Mouse (Mus musculus): Measurements from ENCODE around the gene Gm49405. TPM values are rescaled to one million over a fixed set of nuclear protein-coding genes. Genes with fewer than 3 reads are reported as not detected.
"Not testable (repeated sequence)": the region's sequence is repeated elsewhere in the genome, so short reads cannot be mapped to it uniquely, and the experiment has no call there.

The Gm49405 gene
- polyA plus RNA-seq, 1 experiment: 1.4 TPM

GRCm38 (mm10) chr19:4013066-4013465 is 12.6 kb downstream of the Gm49405 start:
- no peak for DNase-seq (ENCODE audit: low read depth)

- no peak for DNase-seq (ENCODE audit: low read depth)
Measured at GRCm38 (mm10) chr19:4014802-4015201, 14.4 kb downstream of the Gm49405 start.

- no peak for DNase-seq (ENCODE audit: low read depth)
Measured at GRCm38 (mm10) chr19:4015635-4016034, 15.2 kb downstream of the Gm49405 start.

GRCm38 (mm10) chr19:4017921-4018587 is 17.6 kb downstream of the Gm49405 start:
- peak; percentile 72 for DNase-seq (ENCODE audit: low read depth)

- DNase-seq (ENCODE audit: low read depth): peak; percentile 44
Measured at GRCm38 (mm10) chr19:4018743-4019583, 18.5 kb downstream of the Gm49405 start.

GRCm38 (mm10) chr19:4023185-4023584 is 22.8 kb downstream of the Gm49405 start:
- no peak for DNase-seq (ENCODE audit: low read depth)

GRCm38 (mm10) chr19:4027576-4027975 is 27.1 kb downstream of the Gm49405 start:
- no peak for DNase-seq (ENCODE audit: low read depth)

GRCm38 (mm10) chr19:4032668-4033067 is 32.2 kb downstream of the Gm49405 start:
- DNase-seq (ENCODE audit: low read depth): no peak

- DNase-seq (ENCODE audit: low read depth): no peak
Measured at GRCm38 (mm10) chr19:4033298-4033697, 32.9 kb downstream of the Gm49405 start.

- no peak for DNase-seq (ENCODE audit: low read depth)
Measured at GRCm38 (mm10) chr19:4033742-4034141, 33.3 kb downstream of the Gm49405 start.

GRCm38 (mm10) chr19:4036327-4037045 is 36.1 kb downstream of the Gm49405 start:
- no peak for DNase-seq (ENCODE audit: low read depth)

GRCm38 (mm10) chr19:4037154-4037787 is 36.8 kb downstream of the Gm49405 start:
- not testable (repeated sequence) for DNase-seq (ENCODE audit: low read depth)

GRCm38 (mm10) chr19:4037788-4038232 is 37.4 kb downstream of the Gm49405 start, which contains the start of gene Gstp1:
Gene Gstp1, minus strand, starts transcription at chr19:4037985.
- no peak for DNase-seq (ENCODE audit: low read depth)

- DNase-seq (ENCODE audit: low read depth): not testable (repeated sequence)
Measured at GRCm38 (mm10) chr19:4040941-4041340, 40.5 kb downstream of the Gm49405 start.

- DNase-seq (ENCODE audit: low read depth): not testable (repeated sequence)
Measured at GRCm38 (mm10) chr19:4041500-4041899, 41.1 kb downstream of the Gm49405 start.

- DNase-seq (ENCODE audit: low read depth): no peak
Measured at GRCm38 (mm10) chr19:4042124-4042523, 41.7 kb downstream of the Gm49405 start.

GRCm38 (mm10) chr19:4044109-4044508 is 43.7 kb downstream of the Gm49405 start:
- DNase-seq (ENCODE audit: low read depth): not testable (repeated sequence)

- DNase-seq (ENCODE audit: low read depth): peak; percentile 76
Measured at GRCm38 (mm10) chr19:4045966-4046865, 45.8 kb downstream of the Gm49405 start, which contains the start of gene Gstp2. Gene Gstp2, minus strand, starts transcription at chr19:4046023.

- DNase-seq (ENCODE audit: low read depth): peak; percentile 47
Measured at GRCm38 (mm10) chr19:4046866-4047254, 46.4 kb downstream of the Gm49405 start.

- DNase-seq (ENCODE audit: low read depth): no peak
Measured at GRCm38 (mm10) chr19:4047859-4048258, 47.4 kb downstream of the Gm49405 start.

Data from gonadal fat pad, adult 2 months (tissue).